Mouse (Mus musculus) testis, postnatal 14 days (tissue): ENCODE measurements around the gene Fermt2.

ENCODE experiments used
- DNase-seq: peaks from one replicate; pipeline ENCODE4 v3.0.0; 2021; ENCODE audit warnings: low spot score

The Fermt2 gene

DNA sequence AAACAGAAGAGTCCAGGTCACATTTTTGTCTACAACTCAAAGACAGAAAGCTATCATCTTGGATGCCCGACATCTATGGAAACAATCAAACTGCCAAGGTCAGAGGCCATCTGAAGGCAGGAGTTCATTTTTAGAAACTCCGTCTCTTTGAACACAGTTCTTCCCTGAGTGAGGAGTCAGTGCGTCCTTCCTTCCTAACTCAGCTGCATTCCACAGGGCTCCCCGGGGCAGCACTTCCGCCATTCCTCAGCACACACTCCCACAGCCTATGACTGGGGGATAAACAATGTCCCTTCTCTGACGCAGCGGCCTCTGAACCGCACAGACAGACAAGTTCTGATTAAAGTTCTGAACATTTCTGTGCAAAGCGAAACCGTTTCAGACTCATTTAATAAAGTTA is 66.3 kb downstream of the Fermt2 start:
- DNase-seq: no peak

DNA sequence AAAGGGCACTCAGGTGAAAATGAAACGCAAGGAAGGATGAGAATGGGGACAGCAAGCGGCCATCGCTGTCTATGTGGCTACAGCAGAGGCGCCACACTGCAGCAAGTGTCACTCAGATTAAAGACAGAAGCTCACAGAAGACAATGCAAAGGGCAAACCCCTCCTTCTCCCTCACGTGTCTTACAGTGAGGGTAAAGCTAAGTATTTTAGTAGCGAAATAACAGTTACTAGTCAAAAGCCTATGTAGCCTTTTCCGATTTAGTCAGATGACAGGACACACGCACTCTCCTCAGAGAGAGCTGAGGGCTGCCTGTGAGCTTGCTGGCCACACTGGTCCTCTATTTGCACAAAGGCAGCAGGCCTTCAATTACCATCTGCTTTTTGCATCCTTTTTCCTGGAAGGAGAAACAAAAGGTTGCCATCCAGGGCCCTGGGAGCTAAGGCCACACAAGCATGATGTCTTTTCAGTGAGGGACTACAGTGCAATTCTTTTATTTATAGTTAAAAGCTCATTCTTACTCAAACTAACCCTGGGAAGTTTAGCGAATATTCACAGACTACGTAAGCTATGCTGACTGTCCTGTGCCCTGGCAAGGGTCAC is 66.9 kb downstream of the Fermt2 start:
- DNase-seq: no peak

DNA sequence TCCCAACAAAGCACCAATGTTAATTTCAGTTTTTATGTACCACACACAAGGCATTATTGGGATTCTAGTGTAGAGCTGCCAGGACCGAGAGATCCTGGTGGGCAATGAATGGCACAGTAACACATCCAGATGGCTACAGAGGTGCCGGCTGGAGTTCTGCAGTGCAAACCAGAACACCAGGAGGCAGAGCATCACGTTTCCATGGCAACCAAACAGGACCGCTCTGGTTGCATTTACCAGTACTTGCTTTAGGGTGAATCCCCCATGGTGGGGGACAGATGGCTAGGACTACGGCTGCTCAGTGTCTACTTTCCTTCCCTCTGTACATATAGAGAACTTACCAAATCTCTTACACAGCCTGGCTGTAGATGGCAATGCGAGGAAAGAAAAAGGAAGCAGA is 67.5 kb downstream of the Fermt2 start:
- no peak for DNase-seq

DNA sequence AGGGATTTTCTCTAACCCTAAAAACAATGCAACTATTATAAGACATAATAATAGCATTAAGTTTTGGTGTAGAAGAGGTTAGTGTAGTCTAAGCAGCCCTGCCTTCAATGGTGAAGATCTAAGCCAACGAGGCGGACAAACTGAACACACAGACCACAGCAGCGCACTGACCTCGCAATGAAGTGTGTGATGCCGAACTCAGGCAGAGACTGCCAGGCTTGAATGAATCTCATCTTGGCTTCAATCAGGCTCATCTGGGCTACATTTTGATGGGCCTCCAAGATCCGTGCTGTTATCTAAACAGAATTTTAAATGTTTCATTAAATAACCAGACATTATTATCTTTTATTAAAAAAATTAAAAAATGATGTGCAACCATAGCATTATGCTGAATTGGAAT is 68.0 kb downstream of the Fermt2 start:
- DNase-seq: no peak

DNA sequence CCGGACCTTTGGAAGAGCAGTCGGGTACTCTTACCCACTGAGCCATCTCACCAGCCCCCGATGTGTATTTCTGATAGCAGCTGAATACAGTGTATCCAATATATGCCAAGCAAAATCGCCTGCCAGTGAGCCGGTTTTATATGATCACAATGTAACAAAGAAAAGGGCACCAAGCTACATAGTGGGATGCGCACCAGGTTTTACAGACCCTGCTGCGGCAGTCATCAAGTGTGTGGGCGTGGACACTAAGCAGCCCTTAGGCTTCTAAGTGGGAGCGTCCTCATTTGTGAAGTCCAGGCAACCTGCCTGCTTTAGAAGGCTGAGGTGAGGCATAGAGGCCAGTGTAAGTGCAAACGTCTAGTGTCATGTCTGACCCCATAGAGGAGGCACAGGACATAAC is 69.4 kb downstream of the Fermt2 start:
- DNase-seq: peak; percentile 65

DNA sequence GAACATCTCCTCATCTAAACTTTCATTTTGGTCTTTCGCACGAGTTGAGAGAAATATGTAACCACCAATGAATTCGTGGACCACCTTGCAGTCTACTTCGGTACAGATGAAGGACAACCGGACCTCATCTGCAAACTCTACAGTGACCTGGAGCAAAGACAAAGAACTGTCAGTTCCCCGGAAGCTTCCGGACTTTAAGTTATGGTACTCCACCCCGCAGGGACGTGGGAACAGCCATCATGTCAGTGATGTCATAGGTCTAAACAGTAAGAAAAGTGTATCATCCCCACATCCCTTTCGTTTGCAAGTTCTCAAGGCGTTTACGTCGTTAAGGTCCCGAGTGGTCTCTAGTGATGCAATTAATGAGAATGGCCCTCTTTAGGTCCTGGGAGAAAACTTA is 70.0 kb downstream of the Fermt2 start:
- no peak for DNase-seq

DNA sequence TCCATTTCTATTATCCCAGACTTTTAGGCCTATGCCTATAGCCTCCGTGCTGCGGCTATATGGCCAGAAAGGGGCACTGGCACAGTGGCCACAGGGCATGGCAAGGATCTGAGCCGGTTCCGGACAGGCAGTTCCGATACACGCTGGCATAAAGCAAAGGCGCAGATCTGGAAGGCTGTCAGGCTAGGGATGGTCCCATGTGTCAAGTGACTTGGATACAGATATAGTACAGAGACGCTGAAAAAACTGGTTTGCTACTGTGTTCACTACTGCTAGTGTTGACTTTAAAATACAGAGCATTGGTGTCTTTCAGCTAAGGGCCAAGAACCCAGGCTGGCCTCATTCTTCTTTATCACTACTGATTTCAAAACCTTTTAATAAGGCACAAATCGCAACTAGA is 72.9 kb downstream of the Fermt2 start:
- DNase-seq: peak; percentile 38

DNA sequence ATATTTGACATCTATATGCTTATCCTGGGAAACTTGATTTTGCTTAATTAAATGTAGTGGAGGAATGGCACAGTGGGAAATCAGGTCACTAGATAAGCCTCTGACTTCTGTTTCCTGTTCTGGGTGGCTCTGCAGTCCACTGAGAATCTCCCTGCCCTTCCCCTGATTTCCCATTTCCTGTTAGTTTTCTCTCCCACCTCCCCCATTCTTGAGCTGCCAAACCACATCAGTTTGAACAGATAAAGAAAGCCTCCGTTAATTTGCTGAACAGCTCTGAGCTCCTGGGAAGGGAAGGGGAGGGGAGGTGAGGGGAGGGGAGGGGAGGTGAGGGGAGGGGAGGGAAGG is 73.4 kb downstream of the Fermt2 start:
- DNase-seq: no peak

DNA sequence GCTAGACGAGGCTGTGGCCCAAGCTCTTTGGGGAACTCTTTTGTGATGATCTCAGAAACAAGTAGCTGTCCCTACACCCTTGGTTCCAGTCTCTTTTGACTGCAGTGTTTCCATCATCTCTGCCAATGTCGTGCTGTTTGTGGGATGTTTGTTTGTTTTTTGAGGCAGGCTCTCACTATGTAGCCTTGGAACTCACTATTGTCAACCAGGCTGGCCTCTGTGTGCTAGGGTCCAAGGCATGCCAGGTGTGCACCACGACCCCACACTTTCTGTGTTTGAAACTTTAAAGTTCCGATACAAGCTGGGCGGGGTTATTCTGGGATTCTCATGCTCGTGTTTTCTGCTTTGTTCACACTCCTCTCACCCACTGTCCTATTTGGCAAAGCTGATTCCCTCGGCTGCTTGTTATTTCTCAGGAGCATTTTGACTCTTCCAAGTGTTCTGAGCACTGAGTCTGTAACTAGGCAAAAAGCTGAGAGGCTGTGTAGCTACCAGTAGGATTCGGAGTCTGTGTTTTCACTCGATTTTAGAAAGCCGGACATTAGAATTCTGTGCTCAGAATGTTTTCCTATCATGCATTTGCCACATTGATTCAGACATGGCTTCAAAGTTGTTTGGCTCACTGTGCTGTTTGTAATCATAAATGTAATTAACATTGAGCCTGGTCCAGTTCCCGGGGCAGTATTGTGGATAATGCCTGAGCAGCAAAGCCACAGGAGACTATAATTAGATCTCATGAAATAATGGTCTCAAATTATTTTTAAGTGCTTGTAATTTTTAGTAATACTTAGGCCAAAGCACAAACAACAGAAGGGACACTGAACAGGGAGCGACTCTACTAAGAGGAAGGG is 74.0 kb downstream of the Fermt2 start:
- no peak for DNase-seq

DNA sequence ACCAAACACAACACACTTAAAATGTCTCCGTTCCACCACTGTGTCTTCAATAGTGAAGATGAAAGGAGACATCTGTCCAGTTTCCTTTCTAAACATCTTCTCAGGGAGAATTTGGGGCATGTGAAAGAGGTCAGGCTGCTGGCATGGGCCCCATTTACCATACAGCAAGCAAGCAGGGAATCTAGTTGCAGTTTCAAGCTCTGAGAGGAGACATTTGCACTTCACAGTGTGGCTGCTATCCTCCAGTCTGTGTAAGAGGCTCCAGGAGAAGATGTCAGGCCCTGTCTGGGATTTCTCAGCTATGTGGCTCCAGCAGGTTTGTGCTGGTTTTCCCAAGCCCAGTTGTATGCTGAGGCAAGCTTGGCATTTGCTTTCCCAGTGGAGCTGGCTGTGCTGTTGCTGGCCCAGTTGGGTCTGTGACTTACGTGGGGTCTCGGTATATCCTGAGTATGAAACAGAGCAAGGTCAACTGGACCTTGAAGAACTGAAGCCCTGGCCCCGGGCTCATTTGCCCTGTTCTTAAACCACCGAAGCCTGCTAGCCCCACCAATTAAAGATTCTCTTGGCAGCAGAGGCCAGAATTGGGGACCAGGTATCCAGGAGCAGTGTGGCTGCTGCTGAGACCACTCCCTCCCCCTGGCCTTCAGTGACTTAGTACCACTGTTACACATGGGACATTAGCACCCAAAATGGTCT is 76.2 kb downstream of the Fermt2 start:
- no peak for DNase-seq

DNA sequence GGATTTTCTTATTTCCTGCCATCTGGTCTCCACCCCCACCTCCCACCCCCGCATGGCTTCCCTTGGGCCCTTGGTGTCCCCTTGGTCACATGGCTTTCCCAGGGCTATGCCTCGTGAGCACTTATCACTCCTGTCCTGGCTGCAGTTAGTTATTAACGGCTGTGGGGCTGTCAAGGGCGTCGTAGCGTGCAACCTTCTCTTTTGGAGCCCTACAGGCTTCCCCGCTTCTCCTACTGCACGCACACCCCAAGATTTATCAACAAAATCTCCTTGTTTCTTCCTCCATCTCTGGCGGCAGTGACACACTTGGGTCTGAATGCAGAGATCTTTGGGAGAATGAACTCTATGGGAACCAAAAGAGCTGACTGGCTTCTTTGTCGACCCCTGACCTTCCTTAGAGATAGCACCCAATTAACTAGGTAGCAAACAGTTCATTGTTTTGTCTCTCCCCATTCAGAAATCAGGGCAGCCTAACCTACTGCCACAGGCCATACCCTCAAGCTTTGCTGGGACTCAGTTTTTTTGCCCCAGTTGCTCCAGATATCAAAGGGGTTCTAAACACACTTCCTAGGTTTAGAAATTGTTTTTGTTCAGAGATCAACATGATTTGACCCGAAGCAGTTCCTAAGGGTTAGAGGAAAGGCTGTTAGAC is 76.9 kb downstream of the Fermt2 start:
- no peak for DNase-seq

DNA sequence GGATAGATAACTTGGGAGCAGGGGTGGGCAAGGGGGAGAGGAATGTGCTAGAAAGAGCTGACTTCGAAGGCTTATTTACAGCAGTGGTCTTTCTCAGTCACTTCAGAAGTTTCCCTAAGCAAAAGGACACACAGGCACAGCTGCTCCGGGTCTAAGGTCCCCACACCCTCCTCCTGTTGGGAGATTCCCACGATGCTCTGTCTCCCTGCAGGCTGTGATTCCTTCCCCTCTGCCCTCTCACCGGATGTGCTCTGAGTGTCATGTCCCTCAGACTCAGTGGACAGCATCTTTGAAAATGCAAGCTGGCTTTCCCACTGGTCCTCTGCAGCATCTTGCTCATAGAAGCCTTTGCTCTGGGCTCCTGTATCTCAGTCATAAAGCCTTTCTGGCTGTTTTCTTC is 77.8 kb downstream of the Fermt2 start:
- DNase-seq: no peak

DNA sequence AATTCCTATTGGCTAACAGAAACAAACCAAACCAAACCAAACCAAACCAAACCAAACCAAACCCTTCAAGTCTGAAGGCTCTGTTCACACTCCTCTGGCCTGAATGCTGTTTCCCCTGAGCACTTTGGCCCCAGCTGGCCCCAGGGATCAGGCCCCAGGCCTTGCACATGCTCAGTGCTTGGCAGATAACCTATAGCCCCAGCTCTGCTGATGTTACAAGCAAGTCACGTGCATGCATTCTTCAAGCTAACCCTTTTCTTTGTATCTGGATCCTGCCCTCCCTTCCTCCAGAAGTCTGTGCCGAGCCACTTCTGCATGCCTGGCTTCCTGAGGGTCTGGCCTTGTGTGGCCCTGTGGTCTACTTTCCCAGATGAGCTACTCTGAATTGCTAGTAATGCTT is 78.8 kb downstream of the Fermt2 start:
- no peak for DNase-seq

DNA sequence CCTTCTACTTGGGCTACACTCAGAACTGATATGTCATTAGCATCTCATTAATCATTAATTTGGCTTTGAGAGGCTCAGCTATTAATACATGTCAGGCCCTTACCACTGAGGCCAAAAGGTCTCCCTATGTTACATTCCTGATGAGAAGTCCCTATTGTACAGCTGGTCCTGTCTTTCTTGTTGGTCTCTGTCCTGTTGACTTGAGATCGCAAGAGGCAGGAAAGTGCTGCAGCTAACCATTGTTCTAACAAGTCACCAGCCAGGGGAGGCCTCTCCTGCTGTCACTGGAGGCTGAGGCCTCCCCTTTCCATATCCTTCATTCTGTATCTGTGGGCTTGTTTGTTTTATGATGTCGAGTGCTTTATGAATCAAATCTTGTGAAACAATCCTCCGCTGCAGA is 83.1 kb downstream of the Fermt2 start:
- DNase-seq: no peak

DNA sequence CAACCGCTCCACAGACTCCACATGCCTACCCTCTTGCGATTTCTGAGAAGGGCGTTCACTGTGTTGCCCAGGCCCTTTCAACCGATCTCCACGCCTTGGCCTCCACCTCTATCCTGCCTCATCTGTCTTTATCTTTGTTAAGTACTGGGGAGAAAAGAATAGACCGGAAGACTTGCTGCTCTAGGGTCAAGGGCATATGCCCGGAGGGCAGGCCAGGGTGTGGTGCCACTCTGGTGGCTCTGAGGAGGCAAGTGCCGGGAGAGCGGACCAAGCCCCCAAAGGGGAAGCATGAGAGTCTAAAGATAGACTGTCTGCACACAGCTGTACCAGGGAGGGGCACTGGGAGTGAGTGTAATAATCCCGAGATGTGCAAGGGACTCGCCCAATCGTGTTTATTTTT is 84.5 kb downstream of the Fermt2 start:
- DNase-seq: no peak

DNA sequence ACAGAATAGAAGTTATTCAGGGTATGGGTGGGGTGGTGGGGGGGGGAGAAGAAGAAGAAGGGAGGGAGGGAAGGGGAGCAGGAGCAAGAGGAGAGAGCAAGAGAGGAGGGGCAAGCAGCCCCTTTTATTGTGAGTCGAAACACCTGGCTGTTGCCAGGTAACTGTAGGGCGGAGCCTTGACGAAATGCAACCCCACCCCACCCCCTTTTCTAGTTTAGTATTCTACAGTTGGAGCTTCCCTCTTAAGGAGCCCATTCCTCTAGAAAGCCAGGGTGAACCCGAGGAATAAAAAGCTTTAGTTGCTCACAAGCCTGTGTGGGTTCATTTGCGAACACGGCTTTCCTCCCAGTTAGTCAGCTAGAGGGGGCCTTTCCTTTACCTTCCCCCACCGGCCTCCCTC is 85.0 kb downstream of the Fermt2 start:
- DNase-seq: no peak

DNA sequence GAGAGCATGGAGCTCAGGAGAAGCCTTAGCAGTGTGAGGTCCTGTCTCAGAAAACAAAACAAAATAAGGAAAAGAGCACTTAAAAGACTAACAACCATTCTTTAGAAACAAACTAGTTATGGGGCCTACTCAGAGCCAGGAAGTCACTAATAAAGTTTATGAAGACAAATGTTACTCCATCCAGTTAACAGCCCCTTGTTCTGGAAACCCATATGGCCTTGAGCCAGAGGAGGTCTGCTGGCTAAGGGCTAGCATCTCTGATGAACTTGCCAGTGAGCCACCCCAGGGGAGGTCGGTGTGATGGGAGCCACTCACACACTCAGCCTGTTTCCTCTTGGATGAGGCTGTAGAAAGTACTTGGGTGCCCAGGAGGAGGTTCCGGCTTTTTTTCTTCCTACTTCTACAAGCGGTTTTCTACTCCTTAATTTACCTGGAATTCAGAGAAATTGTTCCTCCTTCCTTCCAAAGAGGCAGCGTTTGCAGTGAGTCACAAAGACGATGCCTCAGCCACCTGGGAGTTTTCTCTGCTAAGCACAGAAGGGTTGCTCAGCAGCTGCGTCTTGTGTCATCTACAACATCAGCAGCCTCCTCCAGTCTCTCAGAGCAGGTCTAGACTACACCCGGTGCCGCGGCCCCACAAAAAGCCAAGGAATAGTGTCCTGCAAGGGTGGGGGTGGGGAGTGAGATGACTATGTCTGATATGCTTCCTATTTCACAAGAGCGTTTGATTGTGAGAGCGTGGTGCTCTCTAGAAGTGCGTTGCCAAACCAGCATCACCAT is 86.9 kb downstream of the Fermt2 start:
- DNase-seq: no peak

DNA sequence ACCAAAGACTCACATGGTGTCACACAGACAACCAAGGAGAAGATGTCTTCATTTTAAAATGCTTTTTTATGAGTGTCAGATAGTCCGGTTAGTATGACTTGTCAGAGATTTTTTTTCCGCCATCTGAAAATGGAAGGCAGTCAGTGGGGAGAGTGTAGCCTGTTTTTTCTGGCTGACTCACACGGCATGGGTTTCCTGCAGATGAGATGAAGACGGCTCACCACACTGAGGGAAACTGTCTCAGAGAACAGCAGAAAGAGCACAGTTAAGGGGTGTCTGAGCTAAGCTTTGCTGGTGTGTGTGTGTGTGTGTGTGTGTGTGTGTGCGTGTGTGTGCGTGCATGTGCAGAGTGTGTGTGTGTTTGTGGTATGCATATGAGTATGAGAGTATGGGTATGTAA is 88.6 kb downstream of the Fermt2 start:
- no peak for DNase-seq

DNA sequence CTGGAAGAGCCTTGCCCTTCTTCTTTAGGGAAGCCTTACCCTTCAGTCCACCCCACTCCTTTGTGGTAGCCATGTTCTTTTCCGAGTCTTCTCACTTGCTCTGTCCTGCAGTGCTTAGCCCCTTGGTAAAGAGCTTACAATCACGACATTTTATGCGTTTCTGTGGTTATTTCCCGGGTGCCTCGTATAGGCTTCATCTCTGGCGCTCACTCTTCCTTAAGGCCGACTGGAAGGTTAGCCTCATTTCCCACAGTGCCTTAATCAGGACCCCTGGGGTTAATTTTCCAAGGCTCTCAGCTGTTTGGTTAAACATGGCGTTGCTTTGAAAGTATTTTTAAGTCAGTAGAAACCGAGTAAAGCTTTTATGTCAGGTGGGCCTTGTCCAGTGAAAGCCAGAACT is 90.5 kb downstream of the Fermt2 start:
- DNase-seq: no peak

DNA sequence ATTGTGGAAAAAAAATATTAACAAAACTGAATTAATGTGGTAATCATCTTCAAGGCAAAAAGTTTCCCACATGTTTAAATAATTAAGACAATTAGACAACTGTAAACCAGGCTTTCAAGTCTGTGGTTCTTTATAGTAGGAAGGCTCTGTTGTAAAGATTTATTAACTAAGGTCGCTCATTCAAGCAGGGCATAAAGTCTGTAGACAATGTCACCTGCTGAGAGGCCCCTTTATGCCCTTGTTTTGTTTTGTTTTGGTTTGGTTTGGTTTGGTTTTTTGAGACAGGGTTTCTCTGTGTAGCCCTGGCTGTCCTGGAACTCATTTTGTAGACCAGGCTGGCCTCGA is 91.0 kb downstream of the Fermt2 start:
- DNase-seq: no peak

DNA sequence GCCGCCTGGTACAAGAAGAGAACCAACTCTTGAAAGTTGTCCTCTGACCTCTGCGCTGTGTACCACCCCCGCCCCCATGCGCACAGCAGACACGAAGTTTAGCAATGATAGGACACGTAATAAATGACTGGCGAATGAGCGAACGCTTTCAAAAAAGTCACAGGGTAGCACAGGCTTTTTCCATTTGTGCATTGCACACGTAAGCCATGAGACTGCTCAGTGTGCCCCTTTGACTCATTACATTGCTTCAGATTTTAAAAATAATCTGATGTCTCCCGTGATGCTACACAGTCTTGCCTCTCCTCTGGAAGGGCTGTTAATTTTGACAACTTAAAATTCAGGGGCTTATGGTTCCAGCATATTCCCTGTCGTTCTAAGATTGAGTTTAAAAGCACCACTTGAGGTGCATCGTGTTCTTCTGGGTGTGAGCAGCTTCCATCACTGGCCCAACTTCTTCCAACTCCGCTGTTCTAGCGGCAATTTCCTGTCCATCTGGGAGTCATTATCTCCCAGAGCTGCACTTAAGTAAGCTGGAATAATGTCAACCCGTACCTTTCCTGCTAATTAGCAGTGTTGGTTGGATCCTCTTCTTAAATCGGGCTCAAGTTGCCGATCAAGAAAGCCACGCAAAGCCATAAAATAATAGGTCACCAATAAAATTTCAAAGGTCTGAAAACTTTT is 91.5 kb downstream of the Fermt2 start:
- DNase-seq: no peak

DNA sequence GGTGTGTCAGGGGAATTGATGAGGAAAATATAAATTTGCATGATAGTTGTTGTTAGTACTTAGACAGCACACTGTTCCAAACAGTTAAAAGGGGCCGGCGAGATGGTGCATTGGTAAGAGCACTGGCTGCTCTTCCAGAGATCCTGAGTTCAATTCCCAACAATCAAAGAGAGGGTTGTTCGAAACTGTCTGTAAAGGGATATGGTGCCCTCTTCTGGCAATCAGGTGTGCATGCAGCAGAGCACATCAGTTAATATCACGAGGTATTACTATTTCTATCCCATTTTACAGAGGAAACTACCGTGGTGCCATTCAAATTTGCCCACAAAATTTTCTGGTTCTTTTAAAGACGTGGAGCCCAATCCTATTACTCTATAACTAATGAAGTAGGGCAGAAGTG is 95.7 kb downstream of the Fermt2 start:
- no peak for DNase-seq
